Mouse (Mus musculus) right cerebral cortex, postnatal 25 days (tissue): ENCODE results near the gene Mnx1.

ENCODE experiments used
- DNase-seq: peaks from one replicate; pipeline ENCODE4 v3.0.0; 2022

Mnx1 gene

GRCm38 (mm10) chr5:29478208-29479197 lies at the start of gene Mnx1:
Gene Mnx1 (minus strand): TSS chr5:29478470.
- no peak for DNase-seq

- no peak for DNase-seq
Measured at GRCm38 (mm10) chr5:29516432-29516831, 38.2 kb upstream of the Mnx1 start.

DNA sequence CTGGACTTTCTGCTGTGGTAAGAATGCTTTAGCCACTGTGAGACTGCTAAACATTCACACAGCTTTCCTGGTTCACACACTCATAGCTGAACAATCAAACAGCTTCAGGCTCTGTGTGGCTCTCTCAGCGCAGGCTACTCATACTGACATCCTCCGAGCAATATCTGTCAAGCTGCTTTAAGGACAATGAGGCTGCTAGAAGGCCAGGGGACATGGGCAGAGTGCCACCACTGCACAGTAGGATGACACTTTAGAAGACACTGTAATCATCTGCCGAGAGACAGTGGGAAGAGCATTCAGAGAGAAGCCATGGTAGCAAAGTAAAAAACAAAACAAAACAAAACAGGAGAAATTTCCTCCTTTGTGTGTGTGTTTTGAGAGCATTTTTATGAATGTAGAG lies 37.6 kb upstream of the Mnx1 start:
- DNase-seq, result no peak

DNA sequence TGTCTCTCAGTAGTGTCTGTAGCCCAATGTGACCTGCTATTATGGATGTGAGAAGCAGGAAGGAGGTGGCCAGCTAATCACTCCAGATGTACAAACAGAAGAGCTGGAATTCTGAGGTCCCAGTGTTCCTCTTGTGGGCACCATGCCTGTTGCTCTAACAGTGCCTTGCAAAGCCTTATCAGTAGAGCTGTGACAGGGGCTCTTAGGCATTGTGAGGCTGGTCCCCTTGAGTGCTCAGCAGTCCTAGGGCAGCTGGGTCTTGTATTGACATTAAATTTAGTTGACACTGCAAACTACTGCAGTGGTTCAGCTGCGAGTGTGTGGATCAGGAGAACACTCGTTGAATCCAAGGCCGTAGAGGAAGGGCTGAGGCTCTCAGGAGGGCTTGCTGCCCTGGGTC lies 28.7 kb upstream of the Mnx1 start:
- no peak for DNase-seq

DNA sequence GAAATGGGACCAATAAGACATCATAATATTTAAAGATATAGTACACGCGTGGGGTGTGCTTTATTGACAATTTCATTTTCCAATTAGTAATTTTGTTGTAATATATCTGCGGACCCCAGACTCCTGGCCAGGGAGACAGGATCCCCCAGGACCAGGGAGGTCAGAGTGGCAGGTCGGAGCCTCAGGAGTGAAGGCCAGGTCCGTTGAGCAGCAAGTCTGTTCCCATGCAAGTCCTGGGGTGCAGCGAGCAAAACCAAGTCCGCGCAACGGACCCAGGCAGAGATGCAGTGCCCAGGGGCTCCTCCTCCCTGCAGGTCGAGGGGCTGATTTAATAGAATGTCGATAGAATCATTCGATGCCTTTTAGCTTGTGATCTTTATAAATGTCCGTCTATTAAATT lies 9.1 kb upstream of the Mnx1 start:
- no peak for DNase-seq

GRCm38 (mm10) chr5:29485941-29486320 lies 7.7 kb upstream of the Mnx1 start:
- DNase-seq, result no peak

GRCm38 (mm10) chr5:29484965-29485940 lies 7.0 kb upstream of the Mnx1 start:
- DNase-seq, result no peak

DNA sequence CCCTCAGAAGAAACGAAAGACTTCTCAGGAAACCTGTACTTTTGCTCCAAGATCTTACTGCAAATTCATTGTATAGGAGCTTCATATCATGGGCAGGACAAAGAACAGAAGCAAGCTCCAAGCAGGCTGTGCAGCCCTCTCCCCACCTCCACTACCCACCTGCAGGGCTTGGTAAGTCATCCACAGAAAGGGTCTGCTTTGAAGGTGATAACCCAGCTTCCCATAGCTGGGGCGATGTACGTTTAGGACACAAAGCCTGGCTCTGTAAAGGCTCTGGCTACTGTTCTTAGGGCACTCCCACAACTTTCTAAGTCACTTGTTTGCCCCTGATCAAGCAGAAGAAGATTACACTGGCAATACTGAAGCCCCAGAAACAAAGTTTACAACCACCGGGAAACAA lies 5.5 kb upstream of the Mnx1 start:
- no peak for DNase-seq

DNA sequence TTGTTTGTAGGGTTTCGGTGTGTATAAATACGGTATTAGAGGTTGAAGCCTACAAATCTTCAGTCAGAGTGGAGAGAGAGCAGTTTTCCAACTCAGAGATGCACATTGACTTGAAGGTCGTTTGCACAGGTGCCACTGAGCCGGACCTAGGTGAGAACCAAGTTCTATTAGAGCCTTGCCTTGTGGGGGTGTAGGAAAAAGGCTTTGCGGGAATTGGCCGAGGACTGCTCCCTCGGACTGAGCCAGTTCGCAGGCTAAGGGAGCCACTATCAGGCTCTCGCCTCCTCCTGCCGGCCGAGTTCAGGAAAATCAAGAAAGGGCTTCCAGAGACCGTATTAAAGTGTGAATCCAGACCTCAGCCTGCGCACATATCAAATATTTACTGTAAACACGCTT lies 926 bp upstream of the Mnx1 start:
- DNase-seq, result no peak

- DNase-seq, result no peak
Measured at GRCm38 (mm10) chr5:29477474-29478207, 629 bp downstream of the Mnx1 start.

- DNase-seq, result no peak
Measured at GRCm38 (mm10) chr5:29476021-29476420, 2.2 kb downstream of the Mnx1 start.

GRCm38 (mm10) chr5:29475556-29475955 lies 2.7 kb downstream of the Mnx1 start:
- DNase-seq, result no peak

DNA sequence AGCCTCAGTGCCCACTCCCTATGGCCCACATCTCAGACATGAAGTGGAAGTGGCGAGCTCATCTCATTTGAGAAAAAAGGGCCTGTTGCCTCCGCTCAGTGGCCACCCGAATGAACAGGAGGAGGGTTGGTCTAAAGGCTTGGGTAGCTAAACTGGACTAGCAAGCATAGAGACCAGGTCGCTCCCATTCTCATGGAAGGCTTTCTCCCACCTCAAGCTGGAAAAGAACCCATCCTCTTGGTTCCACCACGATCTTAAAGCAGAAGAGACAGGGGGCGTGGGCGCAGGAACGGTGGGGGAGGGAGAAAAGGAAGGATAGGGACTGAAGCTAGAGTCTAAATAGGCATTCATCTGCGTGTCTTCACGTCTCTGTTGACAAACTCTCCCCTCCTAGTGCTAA lies 3.2 kb downstream of the Mnx1 start:
- no peak for DNase-seq

DNA sequence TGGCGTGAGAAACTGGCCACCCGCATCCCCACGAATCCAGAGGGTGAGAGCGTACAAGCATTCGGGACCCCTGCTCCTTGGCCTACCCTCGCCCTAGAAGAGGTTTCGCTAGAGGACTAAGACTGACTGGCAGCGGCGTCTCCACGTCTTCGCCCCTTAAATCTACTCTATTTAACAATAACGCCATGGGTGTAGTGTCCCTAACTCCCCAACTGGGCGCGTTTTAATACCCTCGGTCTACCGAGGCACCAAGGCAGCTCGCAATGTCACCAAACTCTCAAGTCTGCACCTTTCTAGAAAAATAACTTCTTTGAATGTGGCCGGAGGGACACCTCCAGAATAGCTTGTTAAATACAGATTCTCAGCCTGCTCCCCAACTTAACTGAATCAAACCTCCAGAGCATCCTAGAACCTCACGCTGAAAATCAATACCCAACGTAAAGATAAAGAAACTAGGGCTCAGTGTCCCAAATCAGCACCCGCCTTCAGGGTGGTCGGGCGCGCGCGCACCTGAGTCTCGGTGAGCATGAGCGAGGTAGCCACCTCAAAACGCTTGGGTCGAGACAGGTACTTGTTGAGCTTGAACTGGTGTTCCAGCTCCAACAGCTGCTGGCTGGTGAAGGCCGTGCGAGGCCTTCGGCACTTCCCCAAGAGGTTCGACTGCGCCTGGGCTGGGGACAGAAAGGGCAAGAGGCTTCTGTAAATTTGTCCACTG lies 3.9 kb downstream of the Mnx1 start:
- DNase-seq, result no peak

DNA sequence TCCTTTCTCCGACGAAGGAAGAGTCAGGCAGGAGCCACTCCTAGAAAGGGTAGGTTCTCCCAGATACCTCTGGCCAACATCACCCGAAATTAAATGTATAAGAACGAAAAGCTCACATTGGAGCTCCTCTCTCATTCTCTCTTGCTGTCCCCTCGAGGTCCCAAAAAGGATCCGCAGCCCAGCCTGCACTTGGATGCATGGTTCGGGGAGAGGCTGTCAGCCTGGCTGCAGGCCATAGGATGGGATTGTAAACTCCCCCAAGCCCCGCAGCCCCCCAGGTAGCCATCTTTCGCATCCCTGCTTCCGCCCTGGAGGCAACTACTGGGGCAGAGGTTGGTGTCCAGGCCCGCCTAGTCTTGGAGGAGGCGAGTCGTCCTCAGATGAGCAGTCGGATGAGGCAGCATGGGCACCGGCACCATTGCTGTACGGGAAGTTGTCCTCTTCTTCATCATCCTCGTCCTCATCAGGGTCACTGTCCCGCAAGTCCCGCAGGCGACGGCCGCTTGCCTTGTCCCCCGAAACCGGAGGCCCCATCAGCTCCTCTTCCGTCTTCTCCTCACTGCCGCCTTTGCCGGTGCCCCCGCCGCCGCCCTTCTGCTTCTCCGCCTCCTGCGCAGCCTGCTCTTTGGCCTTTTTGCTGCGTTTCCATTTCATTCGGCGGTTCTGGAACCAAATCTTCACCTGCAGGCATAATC lies 4.6 kb downstream of the Mnx1 start:
- no peak for DNase-seq

- DNase-seq, result no peak
Measured at GRCm38 (mm10) chr5:29471855-29472665, 6.2 kb downstream of the Mnx1 start.

DNA sequence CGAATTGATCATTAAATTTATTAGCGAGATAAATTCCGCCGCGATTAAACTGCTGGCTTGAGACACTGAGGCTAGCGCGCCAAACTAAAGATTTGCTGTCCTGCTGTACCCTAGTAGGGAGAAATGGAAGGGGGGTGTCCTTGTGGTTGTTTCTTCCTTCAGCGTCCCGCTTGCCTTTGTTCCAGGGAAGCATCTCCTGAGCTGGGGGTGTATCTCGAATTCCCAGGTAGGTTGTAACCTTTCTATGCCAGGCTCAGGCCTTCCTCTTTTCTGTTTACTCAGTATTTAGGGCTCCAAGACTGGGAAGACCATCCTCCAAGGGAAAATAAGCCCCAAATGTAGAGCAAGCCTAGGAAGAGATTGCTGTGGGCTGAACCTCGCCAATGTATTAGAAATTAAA lies 6.9 kb downstream of the Mnx1 start:
- DNase-seq, result no peak

- no peak for DNase-seq
Measured at GRCm38 (mm10) chr5:29470851-29471394, 7.3 kb downstream of the Mnx1 start.

DNA sequence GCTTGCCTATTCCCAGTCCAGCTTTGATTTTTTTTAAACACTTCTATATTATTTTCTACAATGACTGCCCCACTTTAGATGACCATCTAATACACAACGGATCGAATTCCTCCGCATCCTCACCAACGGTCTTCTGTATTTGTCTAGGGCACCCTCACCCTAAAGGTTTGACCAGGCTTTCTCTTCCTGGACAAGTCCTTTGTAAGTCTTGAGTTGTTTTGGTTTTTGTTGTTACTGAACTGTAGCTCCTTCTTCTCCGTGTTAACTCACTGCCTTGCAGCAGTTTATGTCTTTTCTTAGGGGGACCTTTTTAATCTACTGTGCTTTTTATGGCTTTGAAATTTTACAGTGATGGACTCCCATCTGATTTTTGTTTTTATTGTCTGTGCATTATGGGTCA lies 8.0 kb downstream of the Mnx1 start:
- no peak for DNase-seq

DNA sequence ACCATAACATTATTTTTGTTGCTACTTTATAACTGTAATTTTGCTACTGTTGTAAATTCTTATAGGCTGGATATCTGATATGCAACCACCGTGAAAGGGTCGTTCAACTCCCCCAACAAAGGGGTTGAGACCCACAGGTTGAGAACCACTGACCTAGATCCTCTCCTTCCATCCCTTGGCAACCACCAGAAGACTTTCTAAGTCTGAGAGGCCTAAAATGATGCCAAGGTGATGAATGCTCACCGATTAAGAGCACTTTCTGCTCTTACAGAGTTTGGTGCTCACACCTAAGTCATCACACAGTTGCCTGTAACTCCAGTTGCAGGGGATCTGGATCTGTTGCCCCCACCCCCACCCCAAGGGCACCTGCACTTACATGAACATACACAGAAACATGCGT lies 8.8 kb downstream of the Mnx1 start:
- no peak for DNase-seq
